Mouse (Mus musculus) lung, adult 2 months (tissue): Measurements from ENCODE around the gene Glra3.

Experiments used
- CTCF ChIP-seq: fragments of 200-500 bp; IDR thresholded peaks from 2 replicates; pipeline ENCODE4 v1.5.1; 2011; ENCODE audit warnings: mild to moderate bottlenecking, low read length, control low read depth; ENCODE audit not compliant: insufficient read depth
- POLR2A ChIP-seq: fragments of 200-500 bp; IDR thresholded peaks from 2 replicates; pipeline ENCODE4 v1.6.1; 2011; ENCODE audit warnings: low read depth, mild to moderate bottlenecking, control low read depth, low read length, borderline replicate concordance; ENCODE audit errors: extremely low read depth

DNA sequence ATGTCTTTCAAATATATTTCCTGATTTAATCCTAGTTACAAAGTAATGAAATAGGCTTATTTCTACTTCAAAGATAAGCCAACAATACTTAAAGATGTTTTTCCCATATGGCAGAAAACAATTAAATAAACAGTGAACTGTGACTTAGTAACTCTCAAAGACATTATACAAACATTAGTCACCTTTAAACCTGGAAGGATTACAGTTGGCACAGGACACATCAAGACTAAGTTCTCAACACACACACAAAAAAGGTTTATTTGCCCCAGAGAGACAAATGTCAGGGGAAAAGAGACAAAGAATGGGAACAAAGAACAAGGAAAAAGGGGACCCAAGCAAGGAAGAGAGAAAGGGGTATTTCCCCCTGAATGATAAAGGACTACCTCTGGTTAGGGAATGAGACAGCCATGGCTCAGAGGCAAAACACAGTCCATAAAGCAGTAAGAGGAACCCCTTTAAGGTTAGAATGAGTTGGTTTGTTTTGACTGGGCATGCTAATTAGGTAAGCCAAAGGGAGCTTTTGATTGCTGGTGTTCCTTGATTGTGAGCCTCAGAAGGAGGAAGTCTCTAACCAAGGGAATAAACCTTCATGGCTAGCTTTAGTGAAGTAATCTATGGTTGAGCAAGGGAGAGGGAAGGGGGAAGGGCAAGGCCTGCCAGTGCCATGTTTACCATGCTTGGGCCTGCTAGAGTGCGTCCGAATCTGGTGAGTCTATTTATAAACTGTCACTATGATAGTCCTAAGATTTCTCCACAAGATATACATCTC is 130.4 kb downstream of the Glra3 start:
- no peak for TF ChIP-seq CTCF
- no peak for TF ChIP-seq POLR2A
